Mouse (Mus musculus): ENCODE measurements around the gene Otud7b.

DNA sequence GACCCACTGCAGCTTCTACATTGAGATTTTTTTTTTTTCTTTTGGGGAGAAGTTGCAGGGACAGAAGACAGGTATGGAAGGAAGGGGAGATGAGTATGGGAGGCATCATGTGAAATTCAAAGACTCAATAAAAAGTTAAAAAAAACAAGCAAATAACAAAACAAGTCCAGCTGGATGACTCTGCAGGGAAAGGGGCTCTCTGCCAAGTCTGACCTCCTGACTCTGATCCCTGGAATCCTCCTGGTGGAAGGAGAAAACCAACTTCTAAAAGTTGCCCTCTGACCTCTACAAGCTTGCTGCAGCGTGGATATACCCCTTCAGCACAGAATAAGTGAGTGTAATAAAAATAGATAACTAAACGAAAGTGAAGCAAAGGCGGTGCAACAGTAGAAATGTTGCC, 25.6 kb upstream of the Otud7b start:
- no peak for TF ChIP-seq CTCF (IDR thresholded peaks at IDR 0.05; ENCODE audit: control insufficient read depth, insufficient read depth, insufficient read length)
- TF ChIP-seq USF1 (IDR thresholded peaks at IDR 0.05; ENCODE audit: low read depth) = no peak
- TF ChIP-seq MAX (IDR thresholded peaks at IDR 0.05) = no peak
- TF ChIP-seq CEBPB (IDR thresholded peaks at IDR 0.05; ENCODE audit: low read depth) = no peak
- no peak for TF ChIP-seq MYOG (IDR thresholded peaks at IDR 0.05; ENCODE audit: control insufficient read depth, extremely low read depth, insufficient read length)
- TF ChIP-seq FOSL1 (IDR thresholded peaks at IDR 0.05; ENCODE audit: insufficient read depth, low read length, poor library complexity, severe bottlenecking) = no peak

Data from C2C12 (cell line).